Mouse (Mus musculus) stomach, embryonic 14.5 days (tissue): ENCODE data around the gene Dapl1. TPM values are rescaled to one million over a fixed set of nuclear protein-coding genes. Genes with fewer than 3 reads are reported as not detected.

Experiments used
- ATAC-seq: fragments of 200-750 bp; cut with Nextera tagmentation; 2 replicates; pipeline ENCODE4 v1.8.0; 2017; ENCODE audit warnings: low read depth, moderate TSS enrichment; ENCODE audit not compliant: insufficient number of reproducible peaks, insufficient read depth, low FRiP score
- H3K27ac ChIP-seq: fragments of 300-500 bp; sonication (generic); 2 replicates; pipeline ENCODE4 v1.5.1; 2014; ENCODE audit warnings: mild to moderate bottlenecking, low read length, moderate library complexity, mixed read lengths
- H3K27me3 ChIP-seq: fragments of 300-500 bp; sonication (generic); 2 replicates; pipeline ENCODE4 v1.6.1; 2014; ENCODE audit warnings: low read length, control low read depth, mixed read lengths; ENCODE audit not compliant: control insufficient read depth, insufficient read depth
- H3K36me3 ChIP-seq: fragments of 300-500 bp; sonication (generic); 2 replicates; pipeline ENCODE4 v1.6.1; 2014; ENCODE audit warnings: mild to moderate bottlenecking, control low read depth, low read length, moderate library complexity, mixed read lengths; ENCODE audit not compliant: control insufficient read depth, insufficient read depth
- H3K4me1 ChIP-seq: fragments of 300-500 bp; sonication (generic); 2 replicates; pipeline ENCODE4 v1.6.1; 2014; ENCODE audit warnings: low read length, control low read depth, mixed read lengths; ENCODE audit not compliant: control insufficient read depth, insufficient read depth
- H3K4me2 ChIP-seq: fragments of 300-500 bp; sonication (generic); replicated peaks from 2 replicates; pipeline ENCODE4 v1.6.1; 2014; ENCODE audit warnings: low read depth, low read length, control low read depth
- H3K4me3 ChIP-seq: fragments of 300-500 bp; sonication (generic); 2 replicates; pipeline ENCODE4 v1.5.1; 2014; ENCODE audit warnings: low read depth, low read length, control low read depth
- H3K9ac ChIP-seq: fragments of 300-500 bp; sonication (generic); replicated peaks from 2 replicates; pipeline ENCODE4 v1.6.1; 2014; ENCODE audit warnings: low read depth, mild to moderate bottlenecking, control low read depth, low read length, moderate library complexity, mixed read lengths
- H3K9me3 ChIP-seq: fragments of 300-500 bp; sonication (generic); 2 replicates; pipeline ENCODE4 v1.6.1; 2016; ENCODE audit warnings: low read depth, low read length, control low read depth; ENCODE audit not compliant: control insufficient read depth
- WGBS: fragments of 180-500 bp; shearing (Covaris S2); extraction: QIAGEN DNeasy Blood & Tissue Kit; methylation state at CpG from one replicate; pipeline ENCODE4 v1.1.7; 2014; 5-methylcytosine and 5-hydroxymethylcytosine counted together
- polyA plus RNA-seq: library from polyadenylated mRNA; unstranded; fragments of >200 nt; fragmentation: Nextera tagmentation; extraction: Ambion mirVana; gene quantifications from 2 replicates; pipeline ENCODE4 v1.2.1, GENCODE M21; 2014

Gene Dapl1
- polyA plus RNA-seq, 1 experiment from 2014 or later = 44.3 TPM

DNA sequence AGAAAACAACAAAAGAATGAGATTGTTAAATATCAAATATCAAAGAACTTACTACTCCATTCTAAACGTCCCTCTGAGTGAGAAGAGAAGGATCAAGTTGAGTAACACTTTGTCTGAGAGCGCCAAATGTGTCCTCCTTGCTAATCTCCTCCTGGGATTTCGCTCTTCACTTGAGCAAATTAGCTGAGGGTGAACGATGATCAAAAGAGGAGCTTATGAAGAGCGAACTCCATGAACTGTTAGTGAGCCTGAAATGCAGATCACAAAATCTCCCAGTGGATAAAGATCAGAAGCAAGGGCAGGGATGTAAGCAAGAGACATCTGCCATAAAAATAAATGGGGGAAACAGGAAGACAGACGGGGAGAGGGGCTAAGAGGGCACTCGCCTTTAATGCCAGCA is 60.5 kb downstream of the Dapl1 start:
- Histone ChIP-seq H3K4me2 (no peak overlapping the region), H3K9ac (no peak overlapping the region), H3K36me3 (no peaks in the 10 kb centered on the region), H3K4me3 (no peak overlapping the region), H3K27me3 (no peaks in the 10 kb centered on the region), H3K4me1 (peaks cover 6% of the 10 kb centered on the region; the same call in 1 of the 2 replicates), H3K9me3 (no peaks in the 10 kb centered on the region), H3K27ac (no peak overlapping the region)
- no peak for ATAC-seq
- 40% methylated on average over 7 of the region's 7 CpGs for WGBS

- ATAC-seq = no peak
- Histone ChIP-seq H3K4me3 (no peak overlapping the region), H3K4me1 (peaks cover 6% of the 10 kb centered on the region; the same call in 1 of the 2 replicates), H3K4me2 (no peak overlapping the region), H3K9ac (no peak overlapping the region), H3K36me3 (no peaks in the 10 kb centered on the region), H3K27ac (no peak overlapping the region), H3K27me3 (no peaks in the 10 kb centered on the region), H3K9me3 (no peaks in the 10 kb centered on the region)
- 79% methylated on average over 8 of the region's 8 CpGs for WGBS
Measured at GRCm38 (mm10) chr2:59547369-59548099, 63.1 kb downstream of the Dapl1 start.

DNA sequence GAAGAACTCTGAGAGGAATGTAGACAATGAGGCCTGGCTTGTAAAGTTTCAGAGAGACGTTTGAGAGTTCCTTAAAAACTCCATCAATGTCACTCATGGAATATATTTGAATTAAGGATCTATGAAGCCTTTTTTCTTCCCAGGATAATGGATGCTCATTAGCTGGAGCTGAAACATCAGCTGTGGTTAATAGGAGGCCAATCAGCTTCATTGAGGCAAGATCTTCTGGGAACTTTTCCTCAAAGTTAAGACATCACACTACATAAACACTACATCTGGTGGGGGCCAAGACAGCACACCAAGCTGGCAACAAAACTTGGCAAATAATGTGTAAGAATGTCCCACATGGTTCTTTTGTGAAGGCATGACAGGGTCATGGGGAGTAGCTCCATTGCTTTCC is 68.3 kb downstream of the Dapl1 start:
- Histone ChIP-seq H3K27ac (no peak overlapping the region), H3K4me2 (no peak overlapping the region), H3K4me3 (no peak overlapping the region), H3K9ac (no peak overlapping the region), H3K27me3 (no peaks in the 10 kb centered on the region), H3K9me3 (no peaks in the 10 kb centered on the region), H3K4me1 (no peaks in the 10 kb centered on the region), H3K36me3 (no peaks in the 10 kb centered on the region)
- ATAC-seq = no peak
- WGBS = 42% methylated on average over 1 of the region's 1 CpGs

GRCm38 (mm10) chr2:59554373-59554940 is 70.0 kb downstream of the Dapl1 start:
- Histone ChIP-seq H3K4me3 (no peak overlapping the region), H3K9me3 (no peaks in the 10 kb centered on the region), H3K9ac (no peak overlapping the region), H3K36me3 (no peaks in the 10 kb centered on the region), H3K4me2 (no peak overlapping the region), H3K27ac (no peak overlapping the region), H3K27me3 (no peaks in the 10 kb centered on the region), H3K4me1 (no peaks in the 10 kb centered on the region)
- ATAC-seq = no peak
- 54% methylated on average over 2 of the region's 2 CpGs for WGBS

Other genes starting within 250 kb of the Dapl1 start
- gene Tanc1, start 127.4 kb downstream of the Dapl1 start, polyA plus RNA-seq = 24.8 and 24.9 TPM in 2 replicates